Mouse (Mus musculus) intestine, embryonic 16.5 days (tissue): ENCODE measurements at regions not wholly inside any gene's neighbourhood (a gene's known extent, or its start where the extent isn't known, plus 50 kb on each side); places are given as distances from the start of the nearest gene placed in this dataset.
A peak's percentile ranks its signal among the peaks of the same experiment; 100 is the strongest.

Source experiments
- ATAC-seq: fragments of 200-750 bp; cut with Nextera tagmentation; 2 replicates; pipeline ENCODE4 v1.8.0; 2017; ENCODE audit warnings: moderate TSS enrichment, moderate library complexity
- H3K27ac ChIP-seq: fragments of 300-500 bp; sonication (generic); 2 replicates; pipeline ENCODE4 v1.5.1; 2014; ENCODE audit warnings: mild to moderate bottlenecking, low read length
- H3K27me3 ChIP-seq: fragments of 300-500 bp; sonication (generic); replicated peaks from 2 replicates; pipeline ENCODE4 v1.6.1; 2014; ENCODE audit warnings: low read length, control low read depth, mixed read lengths; ENCODE audit not compliant: control insufficient read depth, insufficient read depth
- H3K36me3 ChIP-seq: fragments of 300-500 bp; sonication (generic); 2 replicates; pipeline ENCODE4 v1.6.1; 2014; ENCODE audit warnings: low read length, control low read depth; ENCODE audit not compliant: control insufficient read depth, insufficient read depth
- H3K4me1 ChIP-seq: fragments of 300-500 bp; sonication (generic); 2 replicates; pipeline ENCODE4 v1.6.1; 2014; ENCODE audit warnings: low read length, control low read depth, mixed read lengths; ENCODE audit not compliant: control insufficient read depth, insufficient read depth
- H3K4me2 ChIP-seq: fragments of 300-500 bp; sonication (generic); 2 replicates; pipeline ENCODE4 v1.6.1; 2014; ENCODE audit warnings: low read depth, low read length, control low read depth
- H3K4me3 ChIP-seq: fragments of 300-500 bp; sonication (generic); 2 replicates; pipeline ENCODE4 v1.5.1; 2014; ENCODE audit warnings: mild to moderate bottlenecking, low read length
- H3K9ac ChIP-seq: fragments of 300-500 bp; sonication (generic); 2 replicates; pipeline ENCODE4 v1.6.1; 2014; ENCODE audit warnings: low read depth, low read length
- H3K9me3 ChIP-seq: fragments of 300-500 bp; sonication (generic); 2 replicates; pipeline ENCODE4 v1.6.1; 2016; ENCODE audit warnings: low read length, control low read depth; ENCODE audit not compliant: control insufficient read depth
- WGBS: fragments of 180-500 bp; shearing (Covaris S2); extraction: QIAGEN DNeasy Blood & Tissue Kit; methylation state at CpG from one replicate; pipeline ENCODE4 v1.1.7; 2014; 5-methylcytosine and 5-hydroxymethylcytosine counted together

- no peak overlapping the region for H3K4me3 ChIP-seq
- H3K4me2 ChIP-seq = no peak overlapping the region
- WGBS = 73% methylated on average over 5 of the region's 5 CpGs
- H3K9me3 ChIP-seq = no peaks in the 10 kb centered on the region
- H3K4me1 ChIP-seq = peaks cover 10% of the 10 kb centered on the region
- H3K36me3 ChIP-seq = no peaks in the 10 kb centered on the region
- H3K27ac ChIP-seq = no peak overlapping the region
- H3K9ac ChIP-seq = no peak overlapping the region
- no peak for ATAC-seq
- H3K27me3 ChIP-seq = no peaks in the 10 kb centered on the region
Measured at GRCm38 (mm10) chr1:60665329-60665728, 51.3 kb upstream of the Cd28 start.

- H3K4me3 ChIP-seq = no peak overlapping the region
- no peaks in the 10 kb centered on the region for H3K36me3 ChIP-seq
- WGBS = 28% methylated on average over 9 of the region's 9 CpGs
- ATAC-seq = peak; percentile 80
- H3K9me3 ChIP-seq = no peaks in the 10 kb centered on the region
- H3K9ac ChIP-seq = no peak overlapping the region
- H3K4me1 ChIP-seq = peaks cover 4% of the 10 kb centered on the region
- H3K27me3 ChIP-seq = no peaks in the 10 kb centered on the region
- H3K4me2 ChIP-seq = no peak overlapping the region
- peak overlapping the region; percentile 37 for H3K27ac ChIP-seq
Measured at GRCm38 (mm10) chr1:60662301-60662986, 54.2 kb upstream of the Cd28 start.

- no peak overlapping the region for H3K4me2 ChIP-seq
- peaks cover 4% of the 10 kb centered on the region for H3K4me1 ChIP-seq
- H3K27me3 ChIP-seq = no peaks in the 10 kb centered on the region
- H3K9me3 ChIP-seq = no peaks in the 10 kb centered on the region
- H3K4me3 ChIP-seq = no peak overlapping the region
- 55% methylated on average over 2 of the region's 2 CpGs for WGBS
- no peaks in the 10 kb centered on the region for H3K36me3 ChIP-seq
- ATAC-seq = no peak
- no peak overlapping the region for H3K9ac ChIP-seq
- peak overlapping the region; percentile 37; the same call in 1 of the 2 replicates for H3K27ac ChIP-seq
Measured at GRCm38 (mm10) chr1:60661857-60662256, 54.7 kb upstream of the Cd28 start.

GRCm38 (mm10) chr1:60659604-60660003 is 57.0 kb upstream of the Cd28 start:
- H3K36me3 ChIP-seq = no peaks in the 10 kb centered on the region
- H3K9me3 ChIP-seq = no peaks in the 10 kb centered on the region
- H3K9ac ChIP-seq = no peak overlapping the region
- no peak overlapping the region for H3K4me3 ChIP-seq
- WGBS = 75% methylated on average over 1 of the region's 1 CpGs
- H3K4me2 ChIP-seq = no peak overlapping the region
- H3K27me3 ChIP-seq = no peaks in the 10 kb centered on the region
- H3K4me1 ChIP-seq = peaks cover 6% of the 10 kb centered on the region
- ATAC-seq = no peak
- H3K27ac ChIP-seq = no peak overlapping the region

GRCm38 (mm10) chr1:60659041-60659440 is 57.6 kb upstream of the Cd28 start:
- no peak for ATAC-seq
- H3K36me3 ChIP-seq = no peaks in the 10 kb centered on the region
- H3K4me3 ChIP-seq = no peak overlapping the region
- H3K27ac ChIP-seq = no peak overlapping the region
- no peak overlapping the region for H3K4me2 ChIP-seq
- WGBS = 79% methylated on average over 2 of the region's 2 CpGs
- H3K9me3 ChIP-seq = no peaks in the 10 kb centered on the region
- no peak overlapping the region for H3K9ac ChIP-seq
- no peaks in the 10 kb centered on the region for H3K27me3 ChIP-seq
- H3K4me1 ChIP-seq = peaks cover 6% of the 10 kb centered on the region

- H3K27ac ChIP-seq = no peak overlapping the region
- H3K4me3 ChIP-seq = no peak overlapping the region
- peaks cover 6% of the 10 kb centered on the region for H3K4me1 ChIP-seq
- no peaks in the 10 kb centered on the region for H3K9me3 ChIP-seq
- no peak overlapping the region for H3K4me2 ChIP-seq
- ATAC-seq = peak; percentile 58
- WGBS = 63% methylated on average over 4 of the region's 4 CpGs
- no peaks in the 10 kb centered on the region for H3K36me3 ChIP-seq
- no peaks in the 10 kb centered on the region for H3K27me3 ChIP-seq
- H3K9ac ChIP-seq = no peak overlapping the region
Measured at GRCm38 (mm10) chr1:60658383-60658782, 58.2 kb upstream of the Cd28 start.

GRCm38 (mm10) chr1:60657511-60657910 is 59.1 kb upstream of the Cd28 start:
- WGBS = 73% methylated on average over 6 of the region's 6 CpGs
- ATAC-seq = no peak
- Histone ChIP-seq H3K9me3 (no peaks in the 10 kb centered on the region), H3K27ac (no peak overlapping the region), H3K27me3 (no peaks in the 10 kb centered on the region), H3K9ac (no peak overlapping the region), H3K36me3 (no peaks in the 10 kb centered on the region), H3K4me2 (no peak overlapping the region), H3K4me3 (no peak overlapping the region), H3K4me1 (peaks cover 9% of the 10 kb centered on the region)

- no peaks in the 10 kb centered on the region for H3K36me3 ChIP-seq
Measured at GRCm38 (mm10) chr1:60656976-60657375, 59.6 kb upstream of the Cd28 start.

GRCm38 (mm10) chr1:60655691-60656595 is 60.7 kb upstream of the Cd28 start:
- H3K27ac ChIP-seq = no peak overlapping the region
- ATAC-seq = no peak

More at GRCm38 (mm10) chr1:60656976-60657375, 59.6 kb upstream of the Cd28 start:
- no peak overlapping the region for H3K4me3 ChIP-seq
- no peaks in the 10 kb centered on the region for H3K27me3 ChIP-seq
- 52% methylated on average over 4 of the region's 4 CpGs for WGBS
- no peaks in the 10 kb centered on the region for H3K9me3 ChIP-seq
- 0 out of 2 replicates have a peak, but pooled peaks cover 9% of the 10 kb centered on the region for H3K4me1 ChIP-seq
- H3K27ac ChIP-seq = no peak overlapping the region
- no peak overlapping the region for H3K9ac ChIP-seq
- no peak for ATAC-seq
- no peak overlapping the region for H3K4me2 ChIP-seq

More at GRCm38 (mm10) chr1:60655691-60656595, 60.7 kb upstream of the Cd28 start:
- H3K9me3 ChIP-seq = no peaks in the 10 kb centered on the region
- H3K4me1 ChIP-seq = 0 out of 2 replicates have a peak, but pooled peaks cover 9% of the 10 kb centered on the region
- WGBS = 66% methylated on average over 6 of the region's 6 CpGs
- no peak overlapping the region for H3K9ac ChIP-seq
- H3K36me3 ChIP-seq = no peaks in the 10 kb centered on the region
- H3K4me2 ChIP-seq = no peak overlapping the region
- no peak overlapping the region for H3K4me3 ChIP-seq
- H3K27me3 ChIP-seq = no peaks in the 10 kb centered on the region
